Mouse (Mus musculus): ENCODE data around the gene Tstd1.

The Tstd1 gene

DNA sequence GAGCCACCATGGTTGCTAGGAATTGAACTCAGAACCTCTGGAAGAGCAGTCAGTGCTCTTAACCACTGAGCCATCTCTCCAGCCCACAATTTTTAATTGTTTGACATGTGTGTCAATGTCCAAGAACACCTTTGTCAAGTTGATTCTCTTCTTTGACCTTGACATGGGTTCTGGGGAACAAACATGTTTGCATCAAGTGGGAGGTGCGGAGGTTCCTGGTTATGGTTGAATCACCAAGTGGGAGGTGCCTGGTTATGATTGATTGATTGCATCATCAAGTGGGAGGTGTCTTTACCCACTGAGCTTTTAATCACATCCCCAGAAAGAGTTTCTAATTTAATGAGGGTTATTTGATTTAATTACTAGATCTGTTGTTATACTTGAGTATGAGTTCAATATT lies 38.9 kb downstream of the Tstd1 start:
- no peak for DNase-seq

- no peak for DNase-seq
Observed at GRCm38 (mm10) chr1:171459791-171460190, 41.1 kb downstream of the Tstd1 start.

DNA sequence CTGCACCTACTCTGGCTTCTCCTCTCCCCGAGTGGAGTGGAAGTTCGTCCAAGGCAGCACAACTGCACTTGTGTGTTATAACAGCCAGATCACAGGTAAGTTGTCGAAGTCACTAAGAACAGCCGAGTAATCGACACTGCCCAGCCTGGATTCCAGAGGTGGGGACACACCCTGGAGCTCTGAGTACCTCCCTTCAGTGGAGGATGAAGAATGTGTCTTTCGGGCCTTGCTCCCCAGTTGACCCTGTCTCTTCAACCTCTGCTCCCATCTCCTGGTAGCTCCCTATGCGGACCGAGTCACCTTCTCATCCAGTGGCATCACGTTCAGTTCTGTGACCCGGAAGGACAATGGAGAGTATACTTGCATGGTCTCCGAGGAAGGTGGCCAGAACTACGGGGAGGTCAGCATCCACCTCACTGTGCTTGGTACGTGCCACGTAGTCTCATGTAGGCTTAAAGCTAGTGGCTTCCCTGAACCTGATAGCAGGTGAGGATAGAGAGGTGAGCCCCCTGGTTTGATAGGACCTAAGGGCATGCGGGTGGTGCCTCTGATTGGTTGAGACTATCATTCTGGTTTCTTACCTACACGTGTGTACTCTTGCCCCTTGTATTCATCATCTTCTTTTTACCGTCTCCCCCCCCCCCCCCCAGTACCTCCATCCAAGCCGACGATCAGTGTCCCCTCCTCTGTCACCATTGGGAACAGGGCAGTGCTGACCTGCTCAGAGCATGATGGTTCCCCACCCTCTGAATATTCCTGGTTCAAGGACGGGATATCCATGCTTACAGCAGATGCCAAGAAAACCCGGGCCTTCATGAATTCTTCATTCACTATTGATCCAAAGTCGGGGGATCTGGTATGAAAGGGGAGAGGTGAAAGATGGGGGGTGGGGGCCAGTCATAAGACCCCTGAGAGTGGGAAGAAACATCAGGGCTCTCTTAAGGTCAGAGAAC lies 42.2 kb downstream of the Tstd1 start:
- DNase-seq, result no peak

DNA sequence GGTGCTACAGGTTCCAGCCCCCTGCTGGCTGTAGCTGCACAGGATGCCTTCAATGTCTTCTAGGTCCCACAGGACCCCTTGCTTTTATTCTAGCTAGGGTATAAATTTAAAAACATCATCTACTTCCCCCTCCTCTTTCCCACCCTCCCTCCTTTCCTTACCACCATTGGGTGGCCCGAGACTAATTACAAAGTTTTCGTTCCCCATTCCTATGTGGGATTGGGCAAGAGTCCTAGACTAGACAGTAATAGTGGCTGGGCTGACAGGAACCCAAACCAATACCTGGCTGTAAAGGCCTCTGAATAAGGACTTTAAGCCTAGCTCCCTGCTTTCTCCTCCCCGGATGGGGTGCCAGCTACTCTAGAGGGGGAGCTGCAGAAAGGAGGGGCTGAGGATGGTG lies 44.5 kb downstream of the Tstd1 start:
- no peak for DNase-seq

DNA sequence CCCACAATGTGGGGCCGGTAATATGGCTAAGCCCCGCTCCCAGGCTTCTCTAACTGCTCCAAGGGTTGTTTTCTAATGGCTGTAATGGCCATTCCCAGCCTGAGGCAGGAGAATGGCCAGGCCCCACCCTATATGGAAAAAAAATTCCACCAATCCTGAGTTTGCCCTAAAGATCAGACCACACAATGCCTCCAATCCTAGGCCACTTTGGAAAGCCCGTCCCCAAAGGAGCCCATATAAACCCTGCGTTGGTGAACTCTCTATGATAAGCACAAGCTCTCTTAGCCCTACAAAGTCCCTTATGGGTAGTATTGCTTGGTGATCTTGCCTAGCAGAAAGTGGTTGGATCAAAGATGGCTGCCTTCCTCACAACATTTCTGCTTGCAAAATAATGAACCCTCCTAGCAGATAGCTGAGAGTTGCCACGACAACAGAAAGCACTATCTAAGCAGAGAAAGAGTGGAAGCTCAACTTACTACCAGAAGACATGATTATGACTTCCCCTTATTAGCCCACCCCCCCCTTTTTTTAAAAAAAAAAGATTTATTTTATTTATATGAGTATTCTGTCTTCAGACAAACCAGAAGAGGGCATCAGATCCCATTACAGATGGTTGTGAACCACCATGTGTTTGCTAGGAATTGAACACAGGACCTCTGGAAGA lies 47.2 kb downstream of the Tstd1 start:
- DNase-seq, result no peak

DNA sequence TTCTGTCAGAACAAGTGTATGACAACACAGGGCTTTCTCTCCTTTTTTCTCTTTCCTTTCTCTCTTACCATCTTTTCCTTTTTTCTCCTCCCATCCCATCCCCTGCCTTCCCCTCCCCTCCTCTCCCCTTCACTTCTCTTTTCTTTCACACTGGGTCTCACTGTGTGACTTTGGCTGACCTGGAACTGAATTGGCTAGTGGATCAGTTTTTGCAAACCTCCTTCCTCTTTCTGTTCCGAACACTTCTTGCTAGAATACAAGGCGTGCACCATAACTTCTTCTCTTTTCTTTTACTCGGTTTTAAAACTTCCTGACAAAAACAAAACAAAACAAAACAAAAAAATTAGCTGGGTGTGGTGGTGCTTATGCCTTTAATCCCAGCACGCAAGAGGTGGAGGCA lies 47.9 kb downstream of the Tstd1 start:
- DNase-seq, result no peak

- no peak for DNase-seq
Observed at GRCm38 (mm10) chr1:171469678-171470077, 51.0 kb downstream of the Tstd1 start.
